Mouse (Mus musculus): ENCODE measurements at regions not wholly inside any gene's neighbourhood (a gene's known extent, or its start where the extent isn't known, plus 50 kb on each side); places are given as distances from the start of the nearest gene placed in this dataset.

DNA sequence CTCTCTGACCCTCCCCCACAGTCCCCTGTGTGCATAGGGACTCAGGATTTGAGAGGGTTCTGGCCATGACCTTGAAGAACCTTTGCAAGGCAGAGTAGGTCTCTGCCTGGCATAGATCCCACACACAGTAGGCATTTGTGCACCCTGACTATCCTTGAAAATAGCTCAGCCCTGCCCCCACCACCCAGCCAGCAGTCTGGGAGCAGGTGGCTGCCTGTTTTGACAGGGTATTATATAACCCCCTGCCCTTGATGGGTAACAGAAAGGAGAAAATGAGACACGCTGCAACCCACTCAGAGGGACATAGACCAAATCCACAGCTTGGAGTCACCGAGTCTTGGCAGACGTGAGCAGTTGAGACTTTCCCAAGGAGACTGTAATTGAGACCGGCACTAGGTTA is 58.9 kb upstream of the Zfp536 start:
- Histone ChIP-seq H3K4me3 (no peak overlapping the region), H3K4me1 (replicated peaks) (peaks cover 12% of the 10 kb centered on the region), H3K9me3 (replicated peaks) (no peaks in the 10 kb centered on the region), H3K36me3 (no peaks in the 10 kb centered on the region), H3K9ac (no peak overlapping the region), H3K4me2 (no peak overlapping the region), H3K27me3 (replicated peaks) (no peaks in the 10 kb centered on the region), H3K27ac (ENCODE audit: poor library complexity, severe bottlenecking) (no peak overlapping the region)
- WGBS, result 70% methylated on average over 4 of the region's 4 CpGs
- no peak for ATAC-seq (ENCODE audit: insufficient number of reproducible peaks, low FRiP score)

DNA sequence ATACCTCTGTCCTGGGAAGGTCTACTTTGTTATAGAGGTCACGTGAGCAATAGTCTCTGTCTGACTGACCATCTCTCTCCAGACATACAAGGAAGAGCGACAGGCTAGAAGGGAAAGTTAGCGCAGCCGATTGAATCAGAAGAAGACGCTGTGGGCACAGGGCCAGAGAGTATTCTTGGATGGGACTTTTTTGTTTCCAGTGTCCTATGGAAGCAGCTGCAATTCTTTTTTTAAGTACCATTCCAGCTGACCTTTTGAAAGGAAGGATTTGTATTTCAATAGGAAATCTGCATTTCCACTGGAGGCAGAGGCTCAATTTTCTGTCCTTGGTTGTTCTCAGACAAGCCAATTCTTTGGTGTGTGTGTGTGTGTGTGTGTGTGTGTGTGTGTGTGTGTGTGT is 52.3 kb upstream of the Zfp536 start:
- ATAC-seq (ENCODE audit: insufficient number of reproducible peaks, low FRiP score), result no peak
- Histone ChIP-seq H3K27me3 (replicated peaks) (no peaks in the 10 kb centered on the region), H3K4me3 (no peak overlapping the region), H3K9ac (no peak overlapping the region), H3K36me3 (no peaks in the 10 kb centered on the region), H3K9me3 (replicated peaks) (no peaks in the 10 kb centered on the region), H3K4me2 (no peak overlapping the region), H3K4me1 (replicated peaks) (peaks cover 5% of the 10 kb centered on the region), H3K27ac (ENCODE audit: poor library complexity, severe bottlenecking) (no peak overlapping the region)
- WGBS, result 83% methylated on average over 5 of the region's 5 CpGs
